Mouse (Mus musculus) midbrain, embryonic 11.5 days (tissue): Measurements from ENCODE around the gene Adgre5. TPM values are rescaled to one million over a fixed set of nuclear protein-coding genes. Genes with fewer than 3 reads are reported as not detected.

Experiments used
- ATAC-seq: fragments of 200-750 bp; cut with Nextera tagmentation; 2 replicates; pipeline ENCODE4 v1.8.0; 2017; ENCODE audit warnings: moderate TSS enrichment, moderate library complexity; ENCODE audit not compliant: low FRiP score
- DNase-seq: peaks from one replicate; pipeline ENCODE4 v3.0.0; 2015; ENCODE audit warnings: low spot score; ENCODE audit errors: missing footprints
- H3K27ac ChIP-seq: fragments of 300-500 bp; sonication (generic); 2 replicates; pipeline ENCODE4 v1.5.1; 2014; ENCODE audit warnings: low read depth, low read length
- H3K27me3 ChIP-seq: fragments of 300-500 bp; sonication (generic); 2 replicates; pipeline ENCODE4 v1.6.1; 2014; ENCODE audit warnings: mild to moderate bottlenecking, low read length, moderate library complexity, mixed read lengths; ENCODE audit not compliant: control insufficient read depth, insufficient read depth
- H3K36me3 ChIP-seq: fragments of 300-500 bp; sonication (generic); 2 replicates; pipeline ENCODE4 v1.6.1; 2014; ENCODE audit warnings: mild to moderate bottlenecking, low read length, moderate library complexity, mixed read lengths; ENCODE audit not compliant: control insufficient read depth, insufficient read depth
- H3K4me1 ChIP-seq: fragments of 300-500 bp; sonication (generic); 2 replicates; pipeline ENCODE4 v1.6.1; 2014; ENCODE audit warnings: low read length; ENCODE audit not compliant: control insufficient read depth, insufficient read depth
- H3K4me2 ChIP-seq: fragments of 300-500 bp; sonication (generic); 2 replicates; pipeline ENCODE4 v1.6.1; 2014; ENCODE audit warnings: mild to moderate bottlenecking, moderate library complexity
- H3K4me3 ChIP-seq: fragments of 300-500 bp; sonication (generic); 2 replicates; pipeline ENCODE4 v1.5.1; 2014; ENCODE audit warnings: low read depth, low read length
- H3K9ac ChIP-seq: fragments of 300-500 bp; sonication (generic); 2 replicates; pipeline ENCODE4 v1.6.1; 2014; ENCODE audit warnings: low read length
- H3K9me3 ChIP-seq: fragments of 300-500 bp; sonication (generic); 2 replicates; pipeline ENCODE4 v1.6.1; 2016; ENCODE audit warnings: low read length; ENCODE audit not compliant: control insufficient read depth
- WGBS: fragments of 180-500 bp; shearing (Covaris S2); extraction: QIAGEN DNeasy Blood & Tissue Kit; methylation state at CpG from one replicate; pipeline ENCODE4 v1.1.7; 2014; 5-methylcytosine and 5-hydroxymethylcytosine counted together
- microRNA-seq: library from miRNA; unstranded; fragments of <30 nt; microRNA quantifications from one replicate; pipeline ENCODE4, GENCODE M21; 2017
- polyA plus RNA-seq: library from polyadenylated mRNA; unstranded; fragments of >200 nt; fragmentation: Nextera tagmentation; extraction: Ambion mirVana; gene quantifications from 2 replicates; pipeline ENCODE4 v1.2.1, GENCODE M21; 2014

The Adgre5 gene
- polyA plus RNA-seq, 1 experiment from 2014 or later = 10.9 TPM

- 84% methylated on average over 10 of the region's 10 CpGs for WGBS
- no peak overlapping the region for H3K9ac ChIP-seq
- no peak overlapping the region for H3K27ac ChIP-seq
- peaks cover 14% of the 10 kb centered on the region; the same call in 1 of the 2 replicates for H3K36me3 ChIP-seq
- DNase-seq (no peak), ATAC-seq (no peak)
- no peaks in the 10 kb centered on the region for H3K9me3 ChIP-seq
- H3K4me1 ChIP-seq = peaks cover 15% of the 10 kb centered on the region; the same call in 1 of the 2 replicates
- no peak overlapping the region for H3K4me3 ChIP-seq
- H3K27me3 ChIP-seq = no peaks in the 10 kb centered on the region
- no peak overlapping the region for H3K4me2 ChIP-seq
Measured at GRCm38 (mm10) chr8:83693609-83694236, 47.4 kb downstream of the Adgre5 start.

GRCm38 (mm10) chr8:83689264-83689663 is 51.9 kb downstream of the Adgre5 start:
- no peak for DNase-seq
- Histone ChIP-seq H3K4me3 (no peak overlapping the region), H3K4me1 (no peaks in the 10 kb centered on the region), H3K27me3 (no peaks in the 10 kb centered on the region), H3K27ac (no peak overlapping the region), H3K9ac (no peak overlapping the region), H3K9me3 (no peaks in the 10 kb centered on the region), H3K36me3 (peaks cover 17% of the 10 kb centered on the region), H3K4me2 (no peak overlapping the region)
- 95% methylated on average over 6 of the region's 6 CpGs for WGBS
- no peak for ATAC-seq

- no peak overlapping the region for H3K4me2 ChIP-seq
- H3K27me3 ChIP-seq = no peaks in the 10 kb centered on the region
- H3K9ac ChIP-seq = no peak overlapping the region
- H3K4me3 ChIP-seq = no peak overlapping the region
- DNase-seq (no peak), ATAC-seq (no peak)
- H3K36me3 ChIP-seq = peaks cover 5% of the 10 kb centered on the region
- no peaks in the 10 kb centered on the region for H3K4me1 ChIP-seq
- WGBS = 92% methylated on average over 9 of the region's 9 CpGs
- H3K27ac ChIP-seq = no peak overlapping the region
- no peaks in the 10 kb centered on the region for H3K9me3 ChIP-seq
Measured at GRCm38 (mm10) chr8:83684517-83684916, 56.6 kb downstream of the Adgre5 start.

- no peak for DNase-seq
- no peak overlapping the region for H3K27ac ChIP-seq
- H3K4me1 ChIP-seq = no peaks in the 10 kb centered on the region
Measured at GRCm38 (mm10) chr8:83681099-83681498, 60.0 kb downstream of the Adgre5 start.

DNA sequence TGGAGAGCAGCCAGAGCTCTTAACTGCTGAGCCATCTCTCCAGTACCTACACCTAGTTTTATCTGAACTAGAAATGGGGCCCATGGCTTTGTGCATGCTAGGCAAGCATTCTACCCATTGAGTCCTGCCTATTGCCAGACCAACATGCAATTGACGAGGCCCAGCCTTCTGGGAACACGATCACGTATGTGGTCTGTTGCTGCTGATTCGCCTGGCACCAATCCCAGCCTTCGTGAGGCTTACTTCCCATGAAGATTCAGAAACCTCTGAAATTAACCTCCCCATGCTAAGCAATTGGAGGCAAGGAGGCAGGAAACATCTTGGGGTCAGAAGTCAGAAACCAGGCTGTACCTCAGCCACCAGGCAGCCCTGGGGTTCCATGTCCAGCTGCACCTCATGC is 60.5 kb downstream of the Adgre5 start:
- ATAC-seq = no peak
- Histone ChIP-seq H3K4me1 (no peaks in the 10 kb centered on the region), H3K4me2 (no peak overlapping the region), H3K27ac (no peak overlapping the region), H3K9me3 (no peaks in the 10 kb centered on the region), H3K27me3 (no peaks in the 10 kb centered on the region), H3K9ac (no peak overlapping the region), H3K36me3 (peaks cover 5% of the 10 kb centered on the region; the same call in 1 of the 2 replicates), H3K4me3 (no peak overlapping the region)
- DNase-seq = no peak
- 90% methylated on average over 5 of the region's 5 CpGs for WGBS

More at GRCm38 (mm10) chr8:83681099-83681498, 60.0 kb downstream of the Adgre5 start:
- Histone ChIP-seq H3K4me3 (no peak overlapping the region), H3K9me3 (no peaks in the 10 kb centered on the region), H3K4me2 (no peak overlapping the region), H3K27me3 (no peaks in the 10 kb centered on the region), H3K36me3 (peaks cover 5% of the 10 kb centered on the region; the same call in 1 of the 2 replicates), H3K9ac (no peak overlapping the region)
- 44% methylated on average over 6 of the region's 6 CpGs for WGBS
- ATAC-seq = no peak

GRCm38 (mm10) chr8:83679866-83680265 is 61.3 kb downstream of the Adgre5 start:
- 92% methylated on average over 12 of the region's 12 CpGs for WGBS
- H3K36me3 ChIP-seq = peaks cover 5% of the 10 kb centered on the region; the same call in 1 of the 2 replicates
- no peaks in the 10 kb centered on the region for H3K4me1 ChIP-seq
- no peak overlapping the region for H3K4me2 ChIP-seq
- H3K27ac ChIP-seq = no peak overlapping the region
- no peaks in the 10 kb centered on the region for H3K9me3 ChIP-seq
- no peak overlapping the region for H3K4me3 ChIP-seq
- DNase-seq (no peak), ATAC-seq (no peak)
- H3K27me3 ChIP-seq = no peaks in the 10 kb centered on the region
- H3K9ac ChIP-seq = no peak overlapping the region

- Histone ChIP-seq H3K9me3 (no peaks in the 10 kb centered on the region), H3K27ac (no peak overlapping the region), H3K4me1 (no peaks in the 10 kb centered on the region), H3K36me3 (peaks cover 11% of the 10 kb centered on the region), H3K4me2 (no peak overlapping the region), H3K9ac (no peak overlapping the region), H3K4me3 (no peak overlapping the region), H3K27me3 (no peaks in the 10 kb centered on the region)
- ATAC-seq (no peak), DNase-seq (no peak)
- 94% methylated on average over 5 of the region's 5 CpGs for whole genome bisulfite sequencing
Measured at GRCm38 (mm10) chr8:83674497-83674896, 66.6 kb downstream of the Adgre5 start.

Small RNA genes lying within 50 kb of the gene (microRNA-seq; reads per million reads assigned to microRNA genes)
- 0.95 reads per million for gene Mir1668

Other genes starting within 250 kb of the Adgre5 start
- gene Olfr370, start 205.5 kb downstream of the Adgre5 start, polyA plus RNA-seq = not detected in 2 replicates
- gene Ndufb7, start 174.7 kb downstream of the Adgre5 start, polyA plus RNA-seq = 351 and 359 TPM in 2 replicates
- gene Tecr, start 133.4 kb downstream of the Adgre5 start, polyA plus RNA-seq = 680 and 686 TPM in 2 replicates
- gene Dnajb1, start 133.1 kb downstream of the Adgre5 start, polyA plus RNA-seq = 61.1 and 71.3 TPM in 2 replicates
- gene Gipc1, start 88.6 kb downstream of the Adgre5 start, polyA plus RNA-seq = 184 TPM in 2 replicates
- gene Ptger1, start 74.6 kb downstream of the Adgre5 start, polyA plus RNA-seq = 0.31 and 0.37 TPM in 2 replicates
- gene Pkn1, start 42.1 kb downstream of the Adgre5 start, polyA plus RNA-seq = 18.6 and 20.3 TPM in 2 replicates
- gene Ddx39, start 26.1 kb downstream of the Adgre5 start, polyA plus RNA-seq = 223 and 253 TPM in 2 replicates
- 13.7 and 16.4 TPM in 2 replicates for gene Adgrl1, start 158.8 kb upstream of the Adgre5 start, polyA plus RNA-seq
- 0.61 and 0.81 TPM in 2 replicates for gene Gm10644, start 213.9 kb upstream of the Adgre5 start, polyA plus RNA-seq
- gene Asf1b, start 214.2 kb upstream of the Adgre5 start, polyA plus RNA-seq = 92.5 and 96.5 TPM in 2 replicates
- 139 and 156 TPM in 2 replicates for gene Prkaca, start 231.7 kb upstream of the Adgre5 start, polyA plus RNA-seq